Mouse (Mus musculus) stomach, embryonic 14.5 days (tissue): Measurements from ENCODE around the gene Mrps18b. TPM values are rescaled to one million over a fixed set of nuclear protein-coding genes. Genes with fewer than 3 reads are reported as not detected.
"Not testable (repeated sequence)": the region's sequence is repeated elsewhere in the genome, so short reads cannot be mapped to it uniquely, and the experiment has no call there.

Source experiments
- ATAC-seq: fragments of 200-750 bp; cut with Nextera tagmentation; 2 replicates; pipeline ENCODE4 v1.8.0; 2017; ENCODE audit warnings: low read depth, moderate TSS enrichment; ENCODE audit not compliant: insufficient number of reproducible peaks, insufficient read depth, low FRiP score
- H3K27ac ChIP-seq: fragments of 300-500 bp; sonication (generic); 2 replicates; pipeline ENCODE4 v1.5.1; 2014; ENCODE audit warnings: mild to moderate bottlenecking, low read length, moderate library complexity, mixed read lengths
- H3K27me3 ChIP-seq: fragments of 300-500 bp; sonication (generic); 2 replicates; pipeline ENCODE4 v1.6.1; 2014; ENCODE audit warnings: low read length, control low read depth, mixed read lengths; ENCODE audit not compliant: control insufficient read depth, insufficient read depth
- H3K36me3 ChIP-seq: fragments of 300-500 bp; sonication (generic); 2 replicates; pipeline ENCODE4 v1.6.1; 2014; ENCODE audit warnings: mild to moderate bottlenecking, control low read depth, low read length, moderate library complexity, mixed read lengths; ENCODE audit not compliant: control insufficient read depth, insufficient read depth
- H3K4me1 ChIP-seq: fragments of 300-500 bp; sonication (generic); 2 replicates; pipeline ENCODE4 v1.6.1; 2014; ENCODE audit warnings: low read length, control low read depth, mixed read lengths; ENCODE audit not compliant: control insufficient read depth, insufficient read depth
- H3K4me2 ChIP-seq: fragments of 300-500 bp; sonication (generic); replicated peaks from 2 replicates; pipeline ENCODE4 v1.6.1; 2014; ENCODE audit warnings: low read depth, low read length, control low read depth
- H3K4me3 ChIP-seq: fragments of 300-500 bp; sonication (generic); 2 replicates; pipeline ENCODE4 v1.5.1; 2014; ENCODE audit warnings: low read depth, low read length, control low read depth
- H3K9ac ChIP-seq: fragments of 300-500 bp; sonication (generic); replicated peaks from 2 replicates; pipeline ENCODE4 v1.6.1; 2014; ENCODE audit warnings: low read depth, mild to moderate bottlenecking, control low read depth, low read length, moderate library complexity, mixed read lengths
- H3K9me3 ChIP-seq: fragments of 300-500 bp; sonication (generic); 2 replicates; pipeline ENCODE4 v1.6.1; 2016; ENCODE audit warnings: low read depth, low read length, control low read depth; ENCODE audit not compliant: control insufficient read depth
- WGBS: fragments of 180-500 bp; shearing (Covaris S2); extraction: QIAGEN DNeasy Blood & Tissue Kit; methylation state at CpG from one replicate; pipeline ENCODE4 v1.1.7; 2014; 5-methylcytosine and 5-hydroxymethylcytosine counted together
- polyA plus RNA-seq: library from polyadenylated mRNA; unstranded; fragments of >200 nt; fragmentation: Nextera tagmentation; extraction: Ambion mirVana; gene quantifications from 2 replicates; pipeline ENCODE4 v1.2.1, GENCODE M21; 2014

The Mrps18b gene
- polyA plus RNA-seq, 1 experiment from 2014 or later: 72.2 TPM

- no peaks in the 10 kb centered on the region for H3K27me3 ChIP-seq
- 44% methylated on average over 2 of the region's 2 CpGs for WGBS
- H3K9ac ChIP-seq: no peak overlapping the region
- no peaks in the 10 kb centered on the region for H3K4me1 ChIP-seq
- H3K9me3 ChIP-seq: no peaks in the 10 kb centered on the region
- no peaks in the 10 kb centered on the region for H3K36me3 ChIP-seq
- no peak overlapping the region for H3K4me2 ChIP-seq
- ATAC-seq: no peak
- no peak overlapping the region for H3K4me3 ChIP-seq
- H3K27ac ChIP-seq: no peak overlapping the region
Observed at GRCm38 (mm10) chr17:35937700-35938348, 21.6 kb upstream of the Mrps18b start.

GRCm38 (mm10) chr17:35935763-35936162 is 19.6 kb upstream of the Mrps18b start:
- 89% methylated on average over 14 of the region's 14 CpGs for WGBS
- not testable (repeated sequence) for H3K4me3 ChIP-seq, H3K27ac ChIP-seq, ATAC-seq, H3K4me2 ChIP-seq, H3K4me1 ChIP-seq, H3K9ac ChIP-seq, H3K36me3 ChIP-seq, H3K27me3 ChIP-seq, H3K9me3 ChIP-seq

GRCm38 (mm10) chr17:35932608-35933007 is 16.4 kb upstream of the Mrps18b start:
- Histone ChIP-seq H3K4me2 (no peak overlapping the region), H3K4me3 (no peak overlapping the region), H3K36me3 (peaks cover 29% of the 10 kb centered on the region), H3K4me1 (no peaks in the 10 kb centered on the region), H3K27ac (no peak overlapping the region), H3K27me3 (no peaks in the 10 kb centered on the region), H3K9ac (no peak overlapping the region), H3K9me3 (no peaks in the 10 kb centered on the region)
- no peak for ATAC-seq
- WGBS: 84% methylated on average over 4 of the region's 4 CpGs

- H3K9me3 ChIP-seq: no peaks in the 10 kb centered on the region
- no peak overlapping the region for H3K9ac ChIP-seq
- no peaks in the 10 kb centered on the region for H3K4me1 ChIP-seq
- no peaks in the 10 kb centered on the region for H3K27me3 ChIP-seq
- ATAC-seq: no peak
- no peak overlapping the region for H3K4me2 ChIP-seq
- no peak overlapping the region for H3K27ac ChIP-seq
- no peak overlapping the region for H3K4me3 ChIP-seq
- 96% methylated on average over 12 of the region's 12 CpGs for WGBS
- H3K36me3 ChIP-seq: peaks cover 45% of the 10 kb centered on the region
Observed at GRCm38 (mm10) chr17:35930627-35931026, 14.4 kb upstream of the Mrps18b start.

GRCm38 (mm10) chr17:35929534-35929933 is 13.3 kb upstream of the Mrps18b start:
- H3K9ac ChIP-seq: no peak overlapping the region
- no peak overlapping the region for H3K4me2 ChIP-seq
- no peaks in the 10 kb centered on the region for H3K9me3 ChIP-seq
- no peaks in the 10 kb centered on the region for H3K27me3 ChIP-seq
- H3K27ac ChIP-seq: no peak overlapping the region
- no peak for ATAC-seq
- peaks cover 55% of the 10 kb centered on the region for H3K36me3 ChIP-seq
- no peak overlapping the region for H3K4me3 ChIP-seq
- H3K4me1 ChIP-seq: no peaks in the 10 kb centered on the region
- 98% methylated on average over 2 of the region's 2 CpGs for WGBS

- no peaks in the 10 kb centered on the region for H3K27me3 ChIP-seq
- peaks cover 67% of the 10 kb centered on the region for H3K36me3 ChIP-seq
- no peaks in the 10 kb centered on the region for H3K9me3 ChIP-seq
- 51% methylated on average over 1 of the region's 1 CpGs for WGBS
- no peak overlapping the region for H3K4me3 ChIP-seq
- H3K4me2 ChIP-seq: no peak overlapping the region
- no peak overlapping the region for H3K27ac ChIP-seq
- no peak for ATAC-seq
- no peaks in the 10 kb centered on the region for H3K4me1 ChIP-seq
- no peak overlapping the region for H3K9ac ChIP-seq
Observed at GRCm38 (mm10) chr17:35927471-35927870, 11.3 kb upstream of the Mrps18b start.

- Histone ChIP-seq H3K4me2 (no peak overlapping the region), H3K4me3 (no peak overlapping the region), H3K36me3 (peaks cover 47% of the 10 kb centered on the region), H3K27ac (no peak overlapping the region), H3K27me3 (no peaks in the 10 kb centered on the region), H3K4me1 (peaks cover 16% of the 10 kb centered on the region; the same call in 1 of the 2 replicates), H3K9me3 (no peaks in the 10 kb centered on the region), H3K9ac (no peak overlapping the region)
- WGBS: 94% methylated on average over 4 of the region's 4 CpGs
- ATAC-seq: no peak
Observed at GRCm38 (mm10) chr17:35923281-35923680, 7.1 kb upstream of the Mrps18b start.

GRCm38 (mm10) chr17:35922566-35922965 is 6.4 kb upstream of the Mrps18b start:
- H3K4me2 ChIP-seq: no peak overlapping the region
- H3K9ac ChIP-seq: no peak overlapping the region
- 79% methylated on average over 3 of the region's 3 CpGs for WGBS
- no peaks in the 10 kb centered on the region for H3K9me3 ChIP-seq
- peaks cover 40% of the 10 kb centered on the region for H3K36me3 ChIP-seq
- H3K4me3 ChIP-seq: no peak overlapping the region
- H3K4me1 ChIP-seq: peaks cover 16% of the 10 kb centered on the region; the same call in 1 of the 2 replicates
- ATAC-seq: no peak
- no peak overlapping the region for H3K27ac ChIP-seq
- no peaks in the 10 kb centered on the region for H3K27me3 ChIP-seq

- no peak overlapping the region for H3K27ac ChIP-seq
- WGBS: 80% methylated on average over 4 of the region's 4 CpGs
- no peak for ATAC-seq
Observed at GRCm38 (mm10) chr17:35921710-35922109, 5.5 kb upstream of the Mrps18b start.

More at GRCm38 (mm10) chr17:35921710-35922109, 5.5 kb upstream of the Mrps18b start:
- Histone ChIP-seq H3K4me1 (peaks cover 16% of the 10 kb centered on the region; the same call in 1 of the 2 replicates), H3K9me3 (no peaks in the 10 kb centered on the region), H3K27me3 (no peaks in the 10 kb centered on the region), H3K4me3 (no peak overlapping the region), H3K4me2 (no peak overlapping the region), H3K36me3 (peaks cover 38% of the 10 kb centered on the region), H3K9ac (no peak overlapping the region)
